Mouse (Mus musculus): ENCODE results near the gene Prps1l1.

GRCm38 (mm10) chr12:35016056-35016455 lies 31.5 kb downstream of the Prps1l1 start:
- TF ChIP-seq CHD2 (IDR thresholded peaks at IDR 0.05; ENCODE audit: low read depth, low read length): no peak
- no peak for TF ChIP-seq ZNF384 (IDR thresholded peaks at IDR 0.05; ENCODE audit: low read depth, low read length)
- no peak for TF ChIP-seq MAFK (IDR thresholded peaks at IDR 0.05; ENCODE audit: insufficient read depth, low read depth, low read length)
- no peak for TF ChIP-seq HCFC1 (IDR thresholded peaks at IDR 0.05; ENCODE audit: borderline replicate concordance, insufficient read depth, low read length)
